Mouse (Mus musculus) midbrain, postnatal 0 days (tissue): ENCODE measurements around the gene Zfp628. TPM values are rescaled to one million over a fixed set of nuclear protein-coding genes. Genes with fewer than 3 reads are reported as not detected.
A peak's percentile ranks its signal among the peaks of the same experiment; 100 is the strongest.

Source experiments
- ATAC-seq: fragments of 200-750 bp; cut with Nextera tagmentation; 2 replicates; pipeline ENCODE4 v1.8.0; 2017; ENCODE audit warnings: moderate number of reproducible peaks, mild to moderate bottlenecking, moderate TSS enrichment, moderate library complexity; ENCODE audit not compliant: low FRiP score
- DNase-seq: peaks from one replicate; pipeline ENCODE4 v3.0.0-alpha.2; 2015; ENCODE audit warnings: low spot score
- H3K27ac ChIP-seq: fragments of 300-500 bp; sonication (generic); 2 replicates; pipeline ENCODE4 v1.5.1; 2014; ENCODE audit warnings: low read depth, mild to moderate bottlenecking, low read length, mixed read lengths
- H3K27me3 ChIP-seq: fragments of 300-500 bp; sonication (generic); 2 replicates; pipeline ENCODE4 v1.6.1; 2014; ENCODE audit warnings: low read length, control low read depth, mixed read lengths; ENCODE audit not compliant: insufficient read depth
- H3K36me3 ChIP-seq: fragments of 300-500 bp; sonication (generic); 2 replicates; pipeline ENCODE4 v1.6.1; 2014; ENCODE audit warnings: low read length, control low read depth, mixed read lengths; ENCODE audit not compliant: insufficient read depth
- H3K4me1 ChIP-seq: fragments of 300-500 bp; sonication (generic); 2 replicates; pipeline ENCODE4 v1.6.1; 2014; ENCODE audit warnings: mild to moderate bottlenecking, control low read depth, antibody characterized with exemption, low read length, mixed read lengths; ENCODE audit not compliant: insufficient read depth
- H3K4me2 ChIP-seq: fragments of 300-500 bp; sonication (generic); 2 replicates; pipeline ENCODE4 v1.6.1; 2014; ENCODE audit warnings: low read depth, mild to moderate bottlenecking, low read length, mixed read lengths; ENCODE audit not compliant: poor library complexity, severe bottlenecking
- H3K4me3 ChIP-seq: fragments of 300-500 bp; sonication (generic); 2 replicates; pipeline ENCODE4 v1.5.1; 2014; ENCODE audit warnings: low read depth, mild to moderate bottlenecking, low read length, moderate library complexity
- H3K9ac ChIP-seq: fragments of 300-500 bp; sonication (generic); replicated peaks from 2 replicates; pipeline ENCODE4 v1.6.1; 2014; ENCODE audit warnings: mild to moderate bottlenecking, low read length, moderate library complexity, mixed read lengths; ENCODE audit not compliant: poor library complexity, severe bottlenecking
- H3K9me3 ChIP-seq: fragments of 300-500 bp; sonication (generic); 2 replicates; pipeline ENCODE4 v1.6.1; 2016; ENCODE audit warnings: low read length, control low read depth
- CTCF ChIP-seq: IDR thresholded peaks from 2 replicates; pipeline ENCODE4 v1.5.1; 2016; ENCODE audit warnings: antibody characterized with exemption, mild to moderate bottlenecking
- WGBS: fragments of 180-500 bp; shearing (Covaris S2); extraction: QIAGEN DNeasy Blood & Tissue Kit; methylation state at CpG from one replicate; pipeline ENCODE4 v1.1.7; 2014; 5-methylcytosine and 5-hydroxymethylcytosine counted together
- polyA plus RNA-seq: library from polyadenylated mRNA; unstranded; fragments of >200 nt; fragmentation: Nextera tagmentation; extraction: Ambion mirVana; gene quantifications from 2 replicates; pipeline ENCODE4 v1.2.1, GENCODE M21; 2015
- total RNA-seq: library from RNA; depleted of rRNA; stranded (reverse); fragments of >200 nt; gene quantifications from 2 replicates; pipeline ENCODE4 v1.2.3, GENCODE M21; 2014

The Zfp628 gene
- total and polyA plus RNA-seq, 2 experiments from 2014 or later = 5.6 to 12.3 TPM

DNA sequence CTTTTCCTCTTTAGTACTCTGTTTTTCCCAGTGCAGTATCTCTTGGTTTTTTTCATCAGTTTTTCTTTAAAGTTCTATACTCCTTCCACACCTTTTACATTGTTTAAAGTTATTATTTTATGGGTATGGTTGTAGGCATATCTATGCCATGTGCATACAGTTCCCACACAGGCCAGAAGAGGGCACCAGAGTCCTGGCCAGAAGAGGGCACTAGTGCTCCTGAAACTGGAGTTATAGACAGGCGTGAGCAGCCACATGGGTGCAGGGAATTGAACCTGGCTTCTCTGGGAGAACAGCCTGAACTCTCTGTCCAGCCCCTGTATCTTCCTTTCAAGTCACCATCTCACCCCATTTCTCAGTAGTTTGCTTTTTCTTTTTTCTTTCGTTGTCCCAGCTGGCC is 23.4 kb downstream of the Zfp628 start:
- H3K9me3 ChIP-seq = no peaks in the 10 kb centered on the region
- no peaks in the 10 kb centered on the region for H3K36me3 ChIP-seq
- H3K9ac ChIP-seq = no peak overlapping the region
- ATAC-seq (no peak), DNase-seq (peak; percentile 53)
- no peaks in the 10 kb centered on the region for H3K4me1 ChIP-seq
- no peak overlapping the region for H3K4me2 ChIP-seq
- H3K27ac ChIP-seq = no peak overlapping the region
- TF ChIP-seq CTCF = peak; percentile 84
- H3K4me3 ChIP-seq = no peak overlapping the region
- H3K27me3 ChIP-seq = no peaks in the 10 kb centered on the region
- 28% methylated on average over 2 of the region's 2 CpGs for WGBS

DNA sequence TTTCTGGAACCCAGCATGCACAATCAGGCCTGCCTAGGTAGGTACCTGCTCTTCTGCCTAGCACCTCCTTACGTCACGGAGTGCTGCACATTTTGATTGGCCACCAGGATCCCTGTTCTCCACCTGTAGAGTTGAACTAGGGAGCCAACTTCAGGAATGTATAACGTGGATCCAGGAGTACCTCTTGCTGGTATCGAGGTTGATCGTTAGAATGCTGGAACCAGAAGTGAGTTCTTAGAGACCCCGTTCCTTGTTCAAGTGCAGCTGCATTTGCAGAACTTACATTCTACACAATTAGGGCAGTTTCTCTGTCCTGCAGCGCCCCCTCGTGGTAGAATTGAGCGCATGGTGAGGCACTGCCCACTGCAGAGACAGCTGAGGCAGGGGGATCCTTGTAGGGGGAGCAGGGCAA is 25.1 kb downstream of the Zfp628 start:
- WGBS = 19% methylated on average over 9 of the region's 9 CpGs
- Histone ChIP-seq H3K4me1 (no peaks in the 10 kb centered on the region), H3K4me3 (no peak overlapping the region), H3K36me3 (no peaks in the 10 kb centered on the region), H3K9ac (no peak overlapping the region), H3K4me2 (no peak overlapping the region), H3K9me3 (no peaks in the 10 kb centered on the region), H3K27ac (no peak overlapping the region), H3K27me3 (no peaks in the 10 kb centered on the region)
- TF ChIP-seq CTCF = peak; percentile 86
- 0 out of 2 replicates have a peak, but pooled peaks have one; percentile 33 for ATAC-seq
- DNase-seq = peak; percentile 72

DNA sequence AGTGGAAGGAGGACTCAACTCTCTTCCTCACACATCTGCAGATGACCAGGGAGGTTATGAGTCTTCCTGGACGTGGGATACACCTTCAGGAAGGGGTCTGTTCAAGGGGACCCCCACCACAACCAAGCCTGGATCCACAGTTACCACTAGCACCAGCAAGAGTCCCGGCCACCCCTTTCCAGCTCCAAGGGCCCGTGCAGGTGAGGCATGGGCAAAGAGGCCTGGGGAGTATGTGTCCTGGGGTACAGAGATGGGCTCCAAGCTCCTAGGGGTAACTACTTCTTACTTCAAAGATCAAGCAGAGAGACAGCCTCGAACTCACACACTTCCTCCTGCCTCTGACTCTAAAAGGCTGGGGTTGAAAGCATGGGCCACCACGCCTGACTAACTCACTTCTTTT is 27.7 kb downstream of the Zfp628 start:
- no peak for TF ChIP-seq CTCF
- Histone ChIP-seq H3K36me3 (no peaks in the 10 kb centered on the region), H3K4me1 (no peaks in the 10 kb centered on the region), H3K4me3 (no peak overlapping the region), H3K9me3 (no peaks in the 10 kb centered on the region), H3K27me3 (no peaks in the 10 kb centered on the region), H3K27ac (no peak overlapping the region), H3K4me2 (no peak overlapping the region), H3K9ac (no peak overlapping the region)
- WGBS = 49% methylated on average over 5 of the region's 5 CpGs
- DNase-seq (no peak), ATAC-seq (no peak)

DNA sequence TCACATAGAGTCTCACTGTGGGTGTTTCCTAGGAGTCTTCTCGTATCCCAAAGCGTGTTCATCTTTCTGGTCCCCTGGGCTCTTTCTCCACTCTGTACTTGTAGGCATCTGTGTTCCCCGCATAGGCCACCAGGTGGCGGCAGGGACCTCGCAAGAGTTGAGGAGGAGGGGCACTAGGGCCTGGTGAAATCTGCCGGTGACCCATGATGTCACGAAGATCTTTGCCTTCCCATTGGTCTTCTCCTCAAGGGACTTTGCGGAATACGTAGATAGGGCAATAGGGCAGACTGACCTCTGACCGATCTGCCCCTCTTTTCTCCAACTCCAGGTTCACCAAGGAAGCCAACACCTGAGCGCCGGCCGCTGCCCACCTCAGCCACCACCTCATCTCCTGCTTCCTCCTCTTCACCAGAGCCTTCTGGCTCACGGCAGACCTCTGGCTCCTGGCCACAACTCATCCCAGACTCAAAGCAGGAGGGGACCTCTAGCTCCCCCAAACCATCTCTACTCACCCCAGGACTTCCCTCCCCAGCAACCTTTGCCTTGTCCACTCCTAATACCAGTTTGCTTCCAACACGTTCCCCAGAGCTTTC is 28.3 kb downstream of the Zfp628 start:
- peak; percentile 85 for ATAC-seq
- Histone ChIP-seq H3K36me3 (no peaks in the 10 kb centered on the region), H3K4me2 (peak overlapping the region; percentile 52), H3K27ac (no peak overlapping the region), H3K4me1 (no peaks in the 10 kb centered on the region), H3K9me3 (no peaks in the 10 kb centered on the region), H3K27me3 (no peaks in the 10 kb centered on the region), H3K4me3 (peak overlapping the region; percentile 32), H3K9ac (0 out of 2 replicates have a peak overlapping the region, but pooled peaks have one; percentile 42)
- peak; percentile 91 for DNase-seq
- WGBS = 19% methylated on average over 15 of the region's 15 CpGs
- peak; percentile 95 for TF ChIP-seq CTCF

DNA sequence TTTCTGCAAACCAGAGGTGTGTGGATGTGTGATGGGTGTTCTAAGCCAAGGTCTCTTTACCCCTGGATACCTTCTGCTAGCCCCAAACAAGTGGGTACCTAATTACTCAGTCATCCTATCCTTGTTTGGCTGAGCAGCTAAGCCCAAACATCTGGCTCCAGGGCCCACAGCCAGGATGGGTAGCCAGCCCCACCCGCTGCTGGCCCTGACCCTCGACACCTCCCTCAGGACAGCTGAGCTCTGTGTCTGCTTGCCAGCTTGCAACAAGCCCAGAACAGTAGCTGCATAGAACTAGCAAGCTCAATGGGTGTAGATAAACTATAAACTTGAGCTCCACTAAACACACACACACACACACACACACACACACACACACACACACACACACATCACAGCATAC is 32.8 kb downstream of the Zfp628 start:
- Histone ChIP-seq H3K4me1 (no peaks in the 10 kb centered on the region), H3K9ac (no peak overlapping the region), H3K27ac (no peak overlapping the region), H3K36me3 (no peaks in the 10 kb centered on the region), H3K9me3 (no peaks in the 10 kb centered on the region), H3K4me3 (no peak overlapping the region), H3K4me2 (no peak overlapping the region), H3K27me3 (no peaks in the 10 kb centered on the region)
- ATAC-seq = no peak
- DNase-seq = peak; percentile 17
- 64% methylated on average over 2 of the region's 2 CpGs for WGBS
- TF ChIP-seq CTCF = no peak

DNA sequence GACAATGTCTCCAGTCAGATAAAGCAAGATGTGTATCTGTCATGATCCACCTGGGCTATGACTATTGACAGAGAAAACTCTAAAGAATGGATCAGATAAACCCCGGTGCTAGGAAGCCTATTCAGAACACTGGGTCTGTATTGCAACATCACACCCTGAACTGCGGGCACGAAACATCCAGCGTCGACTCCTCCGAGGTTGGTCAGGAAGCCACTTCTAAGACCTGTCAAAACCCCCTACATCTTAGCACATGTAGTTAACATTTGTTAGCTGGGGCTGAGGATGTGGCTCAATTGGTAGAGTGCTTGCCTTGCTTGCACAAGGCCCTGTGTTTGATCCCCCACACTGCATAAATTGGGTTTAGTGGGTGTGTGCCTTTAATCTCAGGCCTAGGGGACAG is 33.4 kb downstream of the Zfp628 start:
- H3K27ac ChIP-seq = no peak overlapping the region
- TF ChIP-seq CTCF = no peak
- H3K4me1 ChIP-seq = no peaks in the 10 kb centered on the region
- no peaks in the 10 kb centered on the region for H3K9me3 ChIP-seq
- no peak overlapping the region for H3K9ac ChIP-seq
- no peak for ATAC-seq
- H3K27me3 ChIP-seq = no peaks in the 10 kb centered on the region
- no peak for DNase-seq
- H3K36me3 ChIP-seq = no peaks in the 10 kb centered on the region
- H3K4me2 ChIP-seq = no peak overlapping the region
- 81% methylated on average over 6 of the region's 6 CpGs for WGBS
- no peak overlapping the region for H3K4me3 ChIP-seq
